8 mouse cellular contexts compared by ENCODE assay signal in genomic region chr7:73372352-73372970, GRCm38 (mm10). TPM values are rescaled to one million over a fixed set of nuclear protein-coding genes. Genes with fewer than 3 reads are reported as not detected.
A peak's percentile ranks its signal among the peaks of the same experiment; 100 is the strongest.
DNase-seq lines count a peak whose midpoint lies in the region; ATAC-seq and TF ChIP-seq lines count a peak whose summit lies in the region.

No protein-coding gene starts in this region.

- no peak for ATAC-seq in forebrain, embryonic 14.5 days
- no peak for ATAC-seq in heart, embryonic 16.5 days (replicated peaks; ENCODE audit: extremely low read depth, insufficient read depth, low FRiP score)

- no peaks in the 10 kb centered on the region for H3K36me3 ChIP-seq in forebrain, embryonic 14.5 days (ENCODE audit: control insufficient read depth, insufficient read depth, low read length)
- no peaks in the 10 kb centered on the region for H3K36me3 ChIP-seq in heart, embryonic 16.5 days (ENCODE audit: control insufficient read depth, insufficient read depth)

- TF ChIP-seq POLR2A in olfactory bulb, adult 2 months (IDR thresholded peaks at IDR 0.05; ENCODE audit: insufficient read depth, low read depth, low read length) = no peak

- H3K4me2 ChIP-seq in forebrain, embryonic 14.5 days (ENCODE audit: low read length) = peak overlapping the region; percentile 55
- peak overlapping the region; percentile 70 for H3K4me2 ChIP-seq in heart, embryonic 16.5 days (ENCODE audit: low read depth, low read length)

- H3K27ac ChIP-seq in forebrain, embryonic 14.5 days (ENCODE audit: low read depth, low read length) = no peak overlapping the region
- no peak overlapping the region for H3K27ac ChIP-seq in heart, embryonic 16.5 days (ENCODE audit: low read length)
- no peak overlapping the region for H3K27ac ChIP-seq in olfactory bulb, adult 2 months (ENCODE audit: insufficient read depth, low read depth, low read length)

- peaks cover 15% of the 10 kb centered on the region; the same call in 1 of the 2 replicates for H3K4me1 ChIP-seq in forebrain, embryonic 14.5 days (ENCODE audit: control insufficient read depth, insufficient read depth, low read length)
- H3K4me1 ChIP-seq in heart, embryonic 16.5 days (ENCODE audit: control insufficient read depth, insufficient read depth, low read length) = peaks cover 17% of the 10 kb centered on the region
- H3K4me1 ChIP-seq in olfactory bulb, adult 2 months (ENCODE audit: control insufficient read depth, insufficient read depth, low read length) = peaks cover 21% of the 10 kb centered on the region

- 4% methylated on average over 29 of the region's 29 CpGs for WGBS in forebrain, embryonic 14.5 days
- 3% methylated on average over 29 of the region's 29 CpGs for WGBS in heart, embryonic 16.5 days
- WGBS in olfactory bulb, adult 2 months = 14% methylated on average over 29 of the region's 29 CpGs

- peak; percentile 44 to 59 for DNase-seq in cerebellum, adult 18-20 months
- DNase-seq in cerebellum, adult 9-11 months = no peak
- peak; percentile 68 for DNase-seq in forebrain, embryonic 14.5 days (ENCODE audit: low spot score)
- DNase-seq in kidney, postnatal 25 days = peak; percentile 51 to 68
- DNase-seq in lung, adult 18-20 months = peak; percentile 87 to 92
- DNase-seq in spleen, postnatal 4 days (ENCODE audit: low spot score in 2 of 2) = no peak

- no peaks in the 10 kb centered on the region for H3K9me3 ChIP-seq in forebrain, embryonic 14.5 days (replicated peaks; ENCODE audit: control insufficient read depth, low read length)
- no peaks in the 10 kb centered on the region for H3K9me3 ChIP-seq in heart, embryonic 16.5 days (replicated peaks; ENCODE audit: control insufficient read depth, low read length)

- TF ChIP-seq CTCF in olfactory bulb, adult 2 months (IDR thresholded peaks at IDR 0.05; ENCODE audit: insufficient read depth, low read depth, low read length) = no peak

- H3K27me3 ChIP-seq in forebrain, embryonic 14.5 days (replicated peaks; ENCODE audit: control insufficient read depth, insufficient read depth, low read length) = no peaks in the 10 kb centered on the region
- H3K27me3 ChIP-seq in heart, embryonic 16.5 days (ENCODE audit: control insufficient read depth, insufficient read depth, low read length) = peaks cover 36% of the 10 kb centered on the region

- H3K9ac ChIP-seq in forebrain, embryonic 14.5 days (ENCODE audit: low read length) = peak overlapping the region; percentile 45; the same call in 1 of the 2 replicates
- peak overlapping the region; percentile 55 for H3K9ac ChIP-seq in heart, embryonic 16.5 days (ENCODE audit: low read length)

- H3K4me3 ChIP-seq in forebrain, embryonic 14.5 days (ENCODE audit: low read depth, low read length) = peak overlapping the region; percentile 20
- H3K4me3 ChIP-seq in heart, embryonic 16.5 days (ENCODE audit: low read length) = peak overlapping the region; percentile 47
- H3K4me3 ChIP-seq in olfactory bulb, adult 2 months (ENCODE audit: insufficient read depth, low read depth, low read length) = peak overlapping the region; percentile 1; the same call in 1 of the 2 replicates

RNA-seq across cellular contexts. Expression of gene Rgma, which starts 2.8 kb away (rescaled TPM):
- polyA plus RNA-seq in forebrain, embryonic 14.5 days (2014; fragmentation: Nextera tagmentation; extraction: Ambion mirVana) = 20.6 and 23.6 TPM in 2 replicates
- 3.6 and 4.4 TPM in 2 replicates for polyA plus RNA-seq in heart, embryonic 16.5 days (2015; fragmentation: Nextera tagmentation; extraction: Ambion mirVana)
- not detected in 2 replicates for polyA plus RNA-seq in olfactory bulb, adult 2 months (2012; ENCODE audit: insufficient read depth, insufficient read length, low replicate concordance, missing spikeins)

Comparison
In these comparisons a context has a peak if more than half of its experiments do, and no peak if none do; other contexts are left out.
1. DNase-seq: peak in cerebellum, adult 18-20 months (2 of 2), forebrain, embryonic 14.5 days (single experiment), kidney, postnatal 25 days (2 of 2) and lung, adult 18-20 months (2 of 2); none in cerebellum, adult 9-11 months (single experiment) and spleen, postnatal 4 days (0 of 2).
2. Peak in every context shown above with its lines, with median percentiles within 50 percentile points of each other: H3K4me3 ChIP-seq.